Mouse (Mus musculus) T-helper 17 cell (primary cell): ENCODE measurements around the gene Gm10340.
"Not testable (repeated sequence)": the region's sequence is repeated elsewhere in the genome, so short reads cannot be mapped to it uniquely, and the experiment has no call there.

Experiments used
- in situ Hi-C, 2 experiments: fragments of 300-600 bp; cut with MboI, MseI; formaldehyde crosslinking; loops; 1 replicate in 1 of 2; 2 replicates in 1 of 2; pipeline ENCODE4 v1.15.1; 2025; ENCODE audit warnings: high pct_unique_total_duplicates in 2 of 2

Gene Gm10340

DNA sequence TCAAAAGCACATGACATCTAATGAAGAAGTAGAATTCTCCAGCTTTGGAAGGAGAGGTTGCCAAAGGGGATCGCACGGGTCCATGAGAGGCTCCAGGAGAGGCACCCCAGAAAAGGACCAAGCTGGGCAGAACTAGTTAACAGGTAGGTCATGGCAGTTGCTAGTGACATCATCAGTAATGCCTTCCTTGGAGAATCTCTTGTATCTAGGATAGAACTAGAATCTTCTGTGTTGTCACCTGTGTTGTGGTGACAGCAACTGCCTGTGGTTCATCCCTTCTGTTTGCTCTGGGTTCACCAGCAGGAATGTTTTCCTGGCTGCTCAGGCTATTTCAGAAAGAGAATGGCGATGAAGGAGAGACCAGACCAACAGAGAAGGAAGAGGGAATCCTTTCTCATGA is at the start of gene Gm10340:
Gene Gm10340 (plus strand): TSS at position 301 of the 400 bp plus-strand sequence.
- in situ Hi-C loops, result loop anchor here in 1 of 2 experiments (25.0 kb wide), 1 partner anchor 904 kb away; no protein-coding TSS in a partner anchor

DNA sequence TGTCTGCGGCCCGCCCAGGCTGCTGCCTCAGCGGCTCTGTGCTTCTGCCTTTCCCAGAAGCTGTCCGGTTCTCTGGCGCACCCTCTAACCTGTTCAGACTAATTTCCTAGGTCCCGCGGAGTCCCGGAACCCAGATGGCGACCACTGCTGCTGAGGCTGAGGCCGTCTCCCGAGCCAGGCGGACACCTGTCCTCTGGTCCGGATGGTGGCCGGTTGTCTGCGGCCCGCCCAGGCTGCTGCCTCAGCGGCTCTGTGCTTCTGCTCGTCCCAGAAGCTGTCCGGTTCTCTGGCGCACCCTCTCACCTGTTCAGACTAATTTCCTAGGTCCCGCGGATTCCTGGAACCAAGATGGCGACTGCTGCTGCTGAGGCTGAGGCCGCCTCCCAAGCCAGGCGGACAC is 17.7 kb upstream of the Gm10340 start:
- in situ Hi-C loops, result not testable (repeated sequence)

DNA sequence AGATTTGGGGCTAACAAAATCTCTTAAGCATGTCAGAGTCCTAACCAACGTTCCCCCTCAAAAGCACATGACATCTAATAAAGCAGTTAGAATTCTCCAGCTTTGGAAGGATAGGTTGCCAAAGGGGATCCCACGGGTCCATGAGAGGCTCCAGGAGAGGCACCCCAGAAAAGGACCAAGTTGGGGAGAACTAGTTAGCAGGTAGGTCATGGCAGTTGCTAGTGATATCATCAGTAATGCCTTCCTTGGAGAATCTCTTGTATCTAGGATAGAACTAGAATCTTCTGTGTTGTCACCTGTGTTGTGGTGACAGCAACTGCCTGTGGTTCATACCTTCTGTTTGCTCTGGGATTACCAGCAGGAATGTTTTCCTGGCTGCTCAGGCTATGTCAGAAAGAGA is 54.2 kb downstream of the Gm10340 start, which contains the start of gene Gm5795:
Gene Gm5795 (plus strand): TSS at position 301 of the 400 bp plus-strand sequence.
- in situ Hi-C loops, result not testable (repeated sequence)
